Mouse (Mus musculus) monocyte, adult 2 months (primary cell): ENCODE results near the gene Prss38.

ENCODE experiments used
- DNase-seq, 2 experiments: peaks; one replicate each; pipeline ENCODE4 v3.0.0; 2022; ENCODE audit warnings: low spot score in 2 of 2, low read depth in 1 of 2

Prss38 gene

DNA sequence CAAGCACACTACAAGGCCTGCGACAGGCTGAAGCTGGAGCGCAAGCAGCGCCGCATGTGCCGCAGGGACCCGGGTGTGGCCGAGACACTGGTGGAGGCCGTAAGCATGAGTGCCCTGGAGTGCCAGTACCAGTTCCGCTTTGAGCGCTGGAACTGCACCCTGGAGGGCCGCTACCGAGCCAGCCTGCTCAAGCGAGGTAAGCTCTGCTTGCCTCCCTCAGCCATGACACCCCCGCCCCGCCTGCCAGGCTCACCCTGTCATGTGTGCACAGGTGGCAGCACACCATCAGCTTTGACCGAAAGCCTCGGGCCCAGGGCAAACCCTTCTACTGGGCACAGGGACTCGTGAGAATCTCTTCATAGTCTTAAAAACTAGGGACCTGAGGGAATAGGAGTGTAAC, 47.8 kb downstream of the Prss38 start:
- no peak for DNase-seq

DNA sequence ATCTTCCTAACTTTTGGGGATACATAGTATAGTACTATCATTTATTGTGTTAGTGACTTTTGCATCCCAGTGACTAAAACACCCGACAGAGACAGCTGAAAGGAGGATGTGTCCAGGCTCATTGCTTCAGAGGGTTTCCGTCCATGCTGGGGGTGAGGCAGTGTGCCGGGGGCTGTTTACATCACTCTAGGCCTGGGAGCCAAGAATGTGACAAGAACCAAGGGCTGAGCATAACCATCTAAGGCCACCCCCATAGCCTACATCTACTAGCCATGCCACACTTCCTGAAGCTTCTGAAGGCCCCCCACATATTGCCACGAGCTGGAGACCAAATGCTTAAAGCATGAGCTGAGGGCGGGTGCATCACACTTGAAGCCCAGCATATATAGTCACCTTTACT, 50.7 kb downstream of the Prss38 start:
- no peak for DNase-seq

DNA sequence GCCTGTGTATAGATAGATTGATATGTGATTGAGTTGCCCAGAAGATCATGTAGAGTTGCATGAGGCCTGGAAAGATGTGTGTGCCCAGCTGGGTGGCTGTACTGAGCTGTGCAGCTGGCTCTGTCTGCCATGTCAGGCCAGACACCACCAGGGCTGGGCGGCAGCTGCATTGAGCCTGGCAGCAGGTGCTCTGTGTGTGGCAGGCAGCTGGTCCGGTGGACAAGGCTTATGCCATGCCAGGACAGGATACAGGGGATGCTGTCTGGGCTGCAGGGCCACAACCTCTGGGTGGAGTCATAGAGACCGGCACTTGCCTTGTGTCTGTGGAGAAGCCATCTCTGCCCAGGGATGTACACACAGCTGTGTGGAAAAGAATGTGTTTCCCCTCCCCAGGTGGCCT, 52.5 kb downstream of the Prss38 start:
- DNase-seq: no peak
